Mouse (Mus musculus): ENCODE results near the gene Ankdd1b. TPM values are rescaled to one million over a fixed set of nuclear protein-coding genes. Genes with fewer than 3 reads are reported as not detected.

Gene Ankdd1b
- 0.46 TPM in 1 of 2 replicates, not detected in the other for polyA plus RNA-seq (2015; fragmentation: Nextera tagmentation; extraction: Ambion mirVana)

DNA sequence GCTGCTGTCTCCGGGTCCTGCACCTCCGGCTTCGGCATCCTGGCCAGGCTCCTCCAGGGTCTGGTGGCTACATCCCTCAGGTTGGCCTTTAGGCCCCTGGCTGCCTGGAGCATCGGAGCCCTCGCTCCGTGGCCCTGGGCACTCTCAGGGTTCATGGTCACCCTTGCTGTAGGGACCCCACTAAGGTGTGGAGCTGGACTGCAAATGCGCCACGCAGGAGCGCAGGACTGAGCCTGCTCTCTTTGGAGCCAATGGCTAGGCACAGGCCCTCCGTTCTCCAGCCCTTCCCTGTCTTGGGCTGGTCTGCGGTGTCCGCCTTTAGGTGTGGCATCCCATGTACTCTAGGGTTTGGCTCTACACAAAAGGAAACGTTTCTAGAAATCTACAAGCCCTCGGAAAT, at the start of gene Ankdd1b:
Gene Ankdd1b (minus strand): TSS at position 242 of the 400 bp plus-strand sequence.
- 86% methylated on average over 14 of the region's 14 CpGs for WGBS
- Histone ChIP-seq H3K9ac (no peak within 1 kb of the TSS), H3K36me3 (no peaks in the 10 kb centered on the region), H3K9me3 (no peaks in the 10 kb centered on the region), H3K4me2 (replicated peaks) (no peak within 1 kb of the TSS), H3K4me3 (no peak within 1 kb of the TSS), H3K27me3 (no peaks in the 10 kb centered on the region), H3K27ac (no peak within 1 kb of the TSS), H3K4me1 (peaks cover 2% of the 10 kb centered on the region; the same call in 1 of the 2 replicates)
- no peak for ATAC-seq (ENCODE audit: low FRiP score, low read depth)

DNA sequence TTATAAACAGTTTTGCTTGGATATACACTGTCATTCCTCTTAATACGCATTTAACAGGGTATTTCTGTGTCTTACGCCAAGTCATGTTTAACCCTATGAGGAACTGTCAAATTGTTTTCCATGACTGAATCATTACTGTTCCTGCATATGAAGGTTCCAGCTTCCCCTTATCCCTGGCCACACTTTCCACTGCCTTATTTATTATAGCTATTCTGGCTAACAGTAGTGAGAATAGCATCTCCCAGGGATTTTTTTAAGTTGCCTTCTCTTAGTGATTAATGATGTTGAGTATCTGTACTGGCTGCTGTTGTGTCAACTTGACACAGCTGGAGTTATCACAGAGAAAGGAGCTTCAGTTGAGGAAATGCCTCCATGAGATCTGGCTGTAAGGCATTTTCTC, 46.3 kb upstream of the Ankdd1b start:
- ATAC-seq (ENCODE audit: low FRiP score, low read depth) = no peak
- Histone ChIP-seq H3K4me1 (no peaks in the 10 kb centered on the region), H3K27me3 (no peaks in the 10 kb centered on the region), H3K36me3 (no peaks in the 10 kb centered on the region), H3K9me3 (no peaks in the 10 kb centered on the region), H3K9ac (no peak overlapping the region), H3K27ac (no peak overlapping the region), H3K4me3 (no peak overlapping the region), H3K4me2 (replicated peaks) (no peak overlapping the region)
- WGBS = 92% methylated on average over 2 of the region's 2 CpGs

DNA sequence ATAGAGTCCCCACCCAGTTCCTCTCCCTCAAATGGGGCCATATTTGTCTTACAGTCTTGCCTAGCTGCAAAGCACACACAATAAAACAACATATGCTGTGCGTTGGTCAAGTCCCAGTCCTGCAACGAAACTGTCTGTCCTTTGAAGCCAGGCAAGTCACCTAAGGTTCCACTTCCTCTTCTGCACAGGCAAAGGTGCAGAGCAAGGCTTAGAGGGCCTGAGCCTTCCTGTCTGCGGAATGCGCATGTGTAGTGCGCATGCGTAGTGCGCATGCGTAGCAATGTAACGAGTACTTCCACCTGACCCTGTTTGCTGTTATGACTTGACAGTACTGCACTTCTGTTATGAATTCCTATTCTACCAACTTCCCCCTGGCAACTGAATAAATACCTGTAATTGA, 45.3 kb upstream of the Ankdd1b start:
- WGBS = 82% methylated on average over 9 of the region's 9 CpGs
- Histone ChIP-seq H3K36me3 (no peaks in the 10 kb centered on the region), H3K27ac (no peak overlapping the region)

GRCm38 (mm10) chr13:96514154-96514942, 43.4 kb upstream of the Ankdd1b start:
- ATAC-seq (ENCODE audit: low FRiP score, low read depth) = no peak
- 82% methylated on average over 5 of the region's 5 CpGs for WGBS

More for the DNA sequence above, 45.3 kb upstream of the Ankdd1b start:
- ATAC-seq (ENCODE audit: low FRiP score, low read depth) = no peak
- Histone ChIP-seq H3K4me3 (no peak overlapping the region), H3K4me1 (0 out of 2 replicates have a peak, but pooled peaks cover 3% of the 10 kb centered on the region), H3K4me2 (replicated peaks) (no peak overlapping the region), H3K9me3 (no peaks in the 10 kb centered on the region), H3K27me3 (no peaks in the 10 kb centered on the region), H3K9ac (no peak overlapping the region)

GRCm38 (mm10) chr13:96511893-96512292, 40.9 kb upstream of the Ankdd1b start:
- Histone ChIP-seq H3K4me2 (replicated peaks) (no peak overlapping the region), H3K27ac (no peak overlapping the region), H3K4me1 (0 out of 2 replicates have a peak, but pooled peaks cover 3% of the 10 kb centered on the region), H3K36me3 (no peaks in the 10 kb centered on the region), H3K9me3 (no peaks in the 10 kb centered on the region), H3K4me3 (no peak overlapping the region), H3K27me3 (no peaks in the 10 kb centered on the region), H3K9ac (no peak overlapping the region)
- 43% methylated on average over 5 of the region's 5 CpGs for WGBS
- ATAC-seq (ENCODE audit: low FRiP score, low read depth) = no peak

More at GRCm38 (mm10) chr13:96514154-96514942, 43.4 kb upstream of the Ankdd1b start:
- H3K9me3 ChIP-seq = no peaks in the 10 kb centered on the region
- 0 out of 2 replicates have a peak, but pooled peaks cover 3% of the 10 kb centered on the region for H3K4me1 ChIP-seq
- H3K4me2 ChIP-seq (replicated peaks) = no peak overlapping the region
- H3K27me3 ChIP-seq = no peaks in the 10 kb centered on the region
- no peak overlapping the region for H3K4me3 ChIP-seq
- H3K27ac ChIP-seq = no peak overlapping the region
- no peaks in the 10 kb centered on the region for H3K36me3 ChIP-seq
- no peak overlapping the region for H3K9ac ChIP-seq

DNA sequence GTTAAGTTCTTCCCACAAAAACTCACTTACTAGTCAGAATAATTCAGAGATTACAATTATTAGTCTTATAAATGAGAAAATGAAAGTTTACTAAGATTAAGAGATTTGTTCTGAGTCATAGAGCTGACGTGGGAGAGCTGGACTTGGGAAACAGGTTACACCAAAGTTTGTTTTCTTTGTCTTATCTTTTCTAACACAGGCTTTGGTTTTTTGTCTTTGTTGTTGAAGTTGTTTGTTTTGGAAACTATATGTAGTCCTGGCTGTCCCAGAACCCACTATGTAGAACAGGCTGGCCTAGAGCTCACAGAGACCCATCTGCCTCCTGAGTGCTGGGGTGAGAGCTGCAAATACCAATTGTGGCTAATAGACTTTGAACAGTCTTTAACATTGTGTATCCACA, 40.3 kb upstream of the Ankdd1b start:
- Histone ChIP-seq H3K4me1 (0 out of 2 replicates have a peak, but pooled peaks cover 3% of the 10 kb centered on the region), H3K9ac (no peak overlapping the region), H3K4me2 (replicated peaks) (no peak overlapping the region), H3K27me3 (no peaks in the 10 kb centered on the region), H3K4me3 (no peak overlapping the region), H3K9me3 (no peaks in the 10 kb centered on the region), H3K36me3 (no peaks in the 10 kb centered on the region), H3K27ac (no peak overlapping the region)
- ATAC-seq (ENCODE audit: low FRiP score, low read depth) = no peak
- 77% methylated on average over 1 of the region's 1 CpGs for WGBS

- ATAC-seq (ENCODE audit: low FRiP score, low read depth) = no peak
- Histone ChIP-seq H3K27ac (no peak overlapping the region), H3K9ac (no peak overlapping the region), H3K9me3 (no peaks in the 10 kb centered on the region), H3K4me1 (0 out of 2 replicates have a peak, but pooled peaks cover 3% of the 10 kb centered on the region), H3K4me3 (no peak overlapping the region), H3K4me2 (replicated peaks) (no peak overlapping the region), H3K27me3 (no peaks in the 10 kb centered on the region), H3K36me3 (no peaks in the 10 kb centered on the region)
- 77% methylated on average over 13 of the region's 13 CpGs for WGBS
These were observed 39.6 kb upstream of the Ankdd1b start for GRCm38 (mm10) chr13:96510635-96511034.

- H3K27me3 ChIP-seq = no peaks in the 10 kb centered on the region
- no peaks in the 10 kb centered on the region for H3K9me3 ChIP-seq
- no peak overlapping the region for H3K4me3 ChIP-seq
- 82% methylated on average over 4 of the region's 4 CpGs for WGBS
- no peak overlapping the region for H3K27ac ChIP-seq
- H3K36me3 ChIP-seq = no peaks in the 10 kb centered on the region
- H3K4me2 ChIP-seq (replicated peaks) = no peak overlapping the region
- ATAC-seq (ENCODE audit: low FRiP score, low read depth) = no peak
- H3K4me1 ChIP-seq = 0 out of 2 replicates have a peak, but pooled peaks cover 3% of the 10 kb centered on the region
- H3K9ac ChIP-seq = no peak overlapping the region
These were observed 36.5 kb upstream of the Ankdd1b start for GRCm38 (mm10) chr13:96507541-96507940.

DNA sequence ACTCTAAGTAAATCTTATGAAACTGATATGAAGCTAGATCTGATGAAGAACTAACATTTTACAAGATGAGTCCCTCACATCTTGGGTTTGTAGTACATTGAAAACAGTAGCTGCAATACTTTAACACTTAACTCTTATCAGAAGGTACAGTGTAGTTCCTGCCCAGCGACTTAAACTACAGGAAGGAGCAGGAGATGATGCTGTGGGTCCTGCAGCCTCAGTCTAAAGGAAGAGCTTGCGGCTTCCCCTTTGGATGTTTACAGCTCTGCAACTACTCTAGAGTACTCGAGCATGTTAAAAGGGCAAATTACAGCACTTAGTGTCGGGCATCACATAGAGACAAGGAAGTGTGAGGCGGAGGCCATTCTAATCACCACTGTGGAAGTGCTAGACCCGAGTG, 35.3 kb upstream of the Ankdd1b start:
- no peak overlapping the region for H3K9ac ChIP-seq
- no peak for ATAC-seq (ENCODE audit: low FRiP score, low read depth)
- H3K4me1 ChIP-seq = no peaks in the 10 kb centered on the region
- H3K4me2 ChIP-seq (replicated peaks) = no peak overlapping the region
- H3K4me3 ChIP-seq = no peak overlapping the region
- no peaks in the 10 kb centered on the region for H3K27me3 ChIP-seq
- no peak overlapping the region for H3K27ac ChIP-seq
- no peaks in the 10 kb centered on the region for H3K36me3 ChIP-seq
- H3K9me3 ChIP-seq = no peaks in the 10 kb centered on the region
- 63% methylated on average over 6 of the region's 6 CpGs for WGBS

DNA sequence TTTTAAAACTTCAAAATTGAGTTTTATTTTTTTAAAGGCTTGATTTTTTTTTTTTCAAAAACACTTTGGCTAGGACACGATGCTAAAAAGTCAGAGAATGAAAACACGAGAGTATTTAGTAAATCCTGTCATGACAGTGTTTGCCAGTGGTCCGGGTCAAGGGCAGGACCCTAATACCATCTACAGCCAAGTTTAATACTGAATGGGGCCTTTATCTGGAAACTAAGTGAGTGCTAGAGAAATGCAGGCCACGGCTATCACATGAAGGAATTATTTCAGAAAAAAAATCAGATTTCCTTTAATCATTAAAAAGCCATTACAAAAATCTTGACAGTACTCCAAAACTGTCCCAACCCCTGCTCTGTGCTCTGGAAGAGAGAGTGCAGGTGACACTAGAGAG, 34.7 kb upstream of the Ankdd1b start:
- WGBS = 87% methylated on average over 4 of the region's 4 CpGs
- Histone ChIP-seq H3K4me2 (replicated peaks) (no peak overlapping the region), H3K4me3 (no peak overlapping the region), H3K36me3 (peaks cover 3% of the 10 kb centered on the region; the same call in 1 of the 2 replicates), H3K27ac (no peak overlapping the region), H3K9me3 (no peaks in the 10 kb centered on the region), H3K27me3 (no peaks in the 10 kb centered on the region), H3K9ac (no peak overlapping the region), H3K4me1 (no peaks in the 10 kb centered on the region)
- ATAC-seq (ENCODE audit: low FRiP score, low read depth) = no peak

DNA sequence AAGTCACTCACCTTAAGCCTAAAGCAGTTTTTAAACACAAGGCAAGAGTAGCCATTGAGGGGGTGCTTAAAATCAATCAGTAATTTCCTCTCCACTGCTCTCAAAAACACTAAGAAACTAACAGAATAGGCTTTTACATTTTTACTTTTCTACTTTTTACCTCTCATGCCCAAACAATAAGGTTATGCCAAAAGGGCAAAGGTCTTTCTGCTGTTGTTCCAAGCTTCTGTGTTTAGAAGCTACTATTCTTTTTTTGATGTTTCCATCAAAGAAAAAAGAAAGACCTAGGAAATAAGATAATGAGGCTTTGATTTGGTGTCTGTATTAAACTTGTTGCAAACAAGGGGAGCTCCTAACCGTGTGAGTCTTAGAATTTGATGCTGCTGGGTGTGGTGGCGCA, 28.9 kb upstream of the Ankdd1b start:
- no peak overlapping the region for H3K27ac ChIP-seq
- no peak overlapping the region for H3K9ac ChIP-seq
- WGBS = 85% methylated on average over 2 of the region's 2 CpGs
- peaks cover 12% of the 10 kb centered on the region; the same call in 1 of the 2 replicates for H3K36me3 ChIP-seq
- no peaks in the 10 kb centered on the region for H3K9me3 ChIP-seq
- no peaks in the 10 kb centered on the region for H3K27me3 ChIP-seq
- ATAC-seq (ENCODE audit: low FRiP score, low read depth) = no peak
- no peaks in the 10 kb centered on the region for H3K4me1 ChIP-seq
- no peak overlapping the region for H3K4me3 ChIP-seq
- no peak overlapping the region for H3K4me2 ChIP-seq (replicated peaks)

GRCm38 (mm10) chr13:96496630-96497029, 25.6 kb upstream of the Ankdd1b start:
- H3K4me2 ChIP-seq (replicated peaks) = no peak overlapping the region
- H3K9ac ChIP-seq = no peak overlapping the region

More at GRCm38 (mm10) chr13:96496630-96497029, 25.6 kb upstream of the Ankdd1b start:
- WGBS = 82% methylated on average over 8 of the region's 8 CpGs
- no peaks in the 10 kb centered on the region for H3K27me3 ChIP-seq
- no peak for ATAC-seq (ENCODE audit: low FRiP score, low read depth)
- no peaks in the 10 kb centered on the region for H3K9me3 ChIP-seq
- no peaks in the 10 kb centered on the region for H3K4me1 ChIP-seq
- H3K27ac ChIP-seq = no peak overlapping the region
- peaks cover 17% of the 10 kb centered on the region; the same call in 1 of the 2 replicates for H3K36me3 ChIP-seq
- no peak overlapping the region for H3K4me3 ChIP-seq

Measured in limb, embryonic 13.5 days (tissue).